21 mouse cellular contexts compared by ENCODE assay signal in the genomic region with DNA sequence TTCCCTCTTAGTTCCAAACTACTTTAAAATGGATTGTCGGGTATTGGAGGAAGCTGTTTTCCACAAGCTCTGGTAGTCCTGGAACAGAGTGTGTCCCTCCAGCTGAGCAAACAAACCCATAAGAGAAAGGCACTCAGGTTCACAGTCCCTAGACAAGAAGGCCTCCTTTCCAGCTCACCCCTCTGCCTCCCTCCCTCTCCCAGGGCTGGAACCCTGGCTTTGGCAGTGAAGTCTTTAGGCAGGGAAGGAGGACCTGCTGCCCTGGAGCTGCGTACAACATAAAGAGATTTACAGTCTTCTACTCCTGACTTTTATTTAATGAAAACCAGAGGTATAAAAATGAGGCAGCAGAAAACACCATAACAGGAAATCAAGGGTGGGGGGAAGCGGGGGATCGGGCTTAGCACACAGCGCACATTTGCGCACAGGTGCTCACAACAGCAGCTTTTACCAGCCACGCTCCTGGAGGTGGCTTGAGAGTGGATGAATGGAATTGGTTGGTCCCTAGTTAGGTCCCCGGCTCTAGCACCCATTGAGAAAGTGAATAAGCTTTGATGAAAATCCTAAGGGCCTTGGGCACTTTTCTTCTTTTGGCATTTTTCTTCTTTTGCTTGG.
DNase-seq lines count a peak whose midpoint lies in the region; ATAC-seq and TF ChIP-seq lines count a peak whose summit lies in the region.
"Had no signal": no experiment of that assay in that cellular context is flagged by ENCODE, and none has a peak within 500 bp of the region (broad histone marks: within the 10 kb centered on the region; RNA-seq: fewer than 3 reads in every experiment).

No protein-coding gene starts in this region.

- no peak for DNase-seq in kidney, adult 9 months
- DNase-seq in thymus, postnatal 36 days, result peak; percentile 5 to 6
- no peak for DNase-seq in thymus, postnatal 0 days (ENCODE audit: low spot score)
- no peak for DNase-seq in cerebellum, adult 2 months
- DNase-seq: adrenal gland, postnatal 25 days; cerebellum, adult 11 months; cerebellum, postnatal 14 days; forebrain, postnatal 0 days; layer of hippocampus, adult 9-11 months; left cerebral cortex, postnatal 4 days; lung, postnatal 36 days; thymus, postnatal 4 days had no signal

- no peaks in the 10 kb centered on the region for H3K27me3 ChIP-seq in kidney, embryonic 15.5 days
- H3K27me3 ChIP-seq in limb, embryonic 12.5 days, result peaks cover 13% of the 10 kb centered on the region
- no peaks in the 10 kb centered on the region for H3K27me3 ChIP-seq in cerebellum, adult 2 months (ENCODE audit: control insufficient read depth, insufficient read depth, low read length)
- H3K27me3 ChIP-seq: CH12.LX; intestine, embryonic 15.5 days had no signal

- 0 out of 2 replicates have a peak, but pooled peaks have one; percentile 49 for ATAC-seq in kidney, embryonic 15.5 days (replicated peaks; ENCODE audit: low FRiP score)
- peak; percentile 88 for ATAC-seq in limb, embryonic 12.5 days (ENCODE audit: insufficient number of reproducible peaks, insufficient read depth, low FRiP score, low TSS enrichment, low read depth)
- no peak for ATAC-seq in granulocyte monocyte progenitor cell, adult 5-6 weeks (replicated peaks; ENCODE audit: poor library complexity, severe bottlenecking)
- ATAC-seq: forebrain, postnatal 0 days; intestine, embryonic 15.5 days had no signal

- no peak overlapping the region for H3K9ac ChIP-seq in kidney, embryonic 15.5 days
- H3K9ac ChIP-seq in limb, embryonic 12.5 days (replicated peaks), result no peak overlapping the region
- H3K9ac ChIP-seq: forebrain, postnatal 0 days; heart, embryonic 13.5 days; hindbrain, embryonic 14.5 days; intestine, embryonic 15.5 days had no signal

- peak overlapping the region; percentile 58 for H3K27ac ChIP-seq in kidney, embryonic 15.5 days
- peak overlapping the region; percentile 68 for H3K27ac ChIP-seq in limb, embryonic 12.5 days
- H3K27ac ChIP-seq in cerebellum, adult 2 months (ENCODE audit: insufficient read depth, low read length), result no peak overlapping the region
- H3K27ac ChIP-seq: forebrain, embryonic 10.5 days; heart, embryonic 13.5 days; hindbrain, embryonic 14.5 days; intestine, embryonic 15.5 days; left cerebral cortex, adult 2 months had no signal

- no peaks in the 10 kb centered on the region for H3K36me3 ChIP-seq in kidney, embryonic 15.5 days
- H3K36me3 ChIP-seq in limb, embryonic 12.5 days, result no peaks in the 10 kb centered on the region
- H3K36me3 ChIP-seq: forebrain, embryonic 10.5 days; heart, embryonic 13.5 days; intestine, embryonic 15.5 days had no signal

- TF ChIP-seq POLR2A in cerebellum, adult 2 months (IDR thresholded peaks at IDR 0.05; ENCODE audit: borderline replicate concordance, insufficient read depth, low read length), result no peak

- TF ChIP-seq CTCF in cerebellum, adult 2 months (IDR thresholded peaks at IDR 0.05; ENCODE audit: borderline replicate concordance, insufficient read depth, low read depth, low read length), result no peak

- 61% methylated on average over 8 of the region's 8 CpGs for whole genome bisulfite sequencing in kidney, embryonic 15.5 days
- WGBS in limb, embryonic 12.5 days, result 14% methylated on average over 8 of the region's 8 CpGs
- WGBS in cerebellum, adult 2 months, result 91% methylated on average over 8 of the region's 8 CpGs

- H3K4me1 ChIP-seq in kidney, embryonic 15.5 days, result peaks cover 42% of the 10 kb centered on the region
- peaks cover 51% of the 10 kb centered on the region for H3K4me1 ChIP-seq in limb, embryonic 12.5 days (replicated peaks)
- H3K4me1 ChIP-seq in cerebellum, adult 2 months (ENCODE audit: control insufficient read depth, insufficient read depth, low read length), result peaks cover 5% of the 10 kb centered on the region
- H3K4me1 ChIP-seq: intestine, embryonic 15.5 days had no signal

- no peak overlapping the region for H3K4me2 ChIP-seq in kidney, embryonic 15.5 days
- 0 out of 2 replicates have a peak overlapping the region, but pooled peaks have one; percentile 4 for H3K4me2 ChIP-seq in limb, embryonic 12.5 days
- H3K4me2 ChIP-seq: heart, embryonic 13.5 days; hindbrain, embryonic 14.5 days; intestine, embryonic 15.5 days had no signal

- no peak overlapping the region for H3K4me3 ChIP-seq in kidney, embryonic 15.5 days (replicated peaks)
- no peak overlapping the region for H3K4me3 ChIP-seq in limb, embryonic 12.5 days (replicated peaks)
- H3K4me3 ChIP-seq in cerebellum, adult 2 months (replicated peaks; ENCODE audit: insufficient read depth, low read depth, low read length), result no peak overlapping the region
- H3K4me3 ChIP-seq: forebrain, embryonic 10.5 days; heart, embryonic 13.5 days; intestine, embryonic 15.5 days; left cerebral cortex, adult 2 months had no signal

- no peaks in the 10 kb centered on the region for H3K9me3 ChIP-seq in kidney, embryonic 15.5 days (replicated peaks)
- H3K9me3 ChIP-seq in limb, embryonic 12.5 days, result no peaks in the 10 kb centered on the region
- H3K9me3 ChIP-seq: forebrain, embryonic 10.5 days; heart, embryonic 13.5 days; intestine, embryonic 15.5 days had no signal

Comparison
In these comparisons a context has a peak if more than half of its experiments do, and no peak if none do; other contexts are left out.
1. DNase-seq: peak in thymus, postnatal 36 days (2 of 2); none in kidney, adult 9 months (single experiment), thymus, postnatal 0 days (single experiment) and cerebellum, adult 2 months (0 of 2).